Mouse (Mus musculus) limb, embryonic 11.5 days (tissue): ENCODE measurements around the gene Chchd2. TPM values are rescaled to one million over a fixed set of nuclear protein-coding genes. Genes with fewer than 3 reads are reported as not detected.
"Not testable (repeated sequence)": the region's sequence is repeated elsewhere in the genome, so short reads cannot be mapped to it uniquely, and the experiment has no call there.

Experiments used
- ATAC-seq: fragments of 200-750 bp; cut with Nextera tagmentation; 2 replicates; pipeline ENCODE4 v1.8.0; 2017; ENCODE audit warnings: low read depth; ENCODE audit not compliant: insufficient number of reproducible peaks, low FRiP score, low TSS enrichment
- DNase-seq: peaks from one replicate; pipeline ENCODE4 v3.0.0-alpha.2; 2015; ENCODE audit warnings: low spot score
- H3K27ac ChIP-seq: fragments of 300-500 bp; sonication (generic); replicated peaks from 2 replicates; pipeline ENCODE4 v1.5.1; 2014; ENCODE audit warnings: low read depth, mild to moderate bottlenecking, low read length
- H3K27me3 ChIP-seq: fragments of 300-500 bp; sonication (generic); 2 replicates; pipeline ENCODE4 v1.6.1; 2014; ENCODE audit warnings: mild to moderate bottlenecking, low read length, mixed read lengths; ENCODE audit not compliant: control insufficient read depth, insufficient read depth
- H3K36me3 ChIP-seq: fragments of 300-500 bp; sonication (generic); 2 replicates; pipeline ENCODE4 v1.6.1; 2014; ENCODE audit warnings: mild to moderate bottlenecking, low read length, moderate library complexity, mixed read lengths; ENCODE audit not compliant: control insufficient read depth, insufficient read depth
- H3K4me1 ChIP-seq: fragments of 300-500 bp; sonication (generic); 2 replicates; pipeline ENCODE4 v1.6.1; 2014; ENCODE audit warnings: low read length, mixed read lengths; ENCODE audit not compliant: control insufficient read depth, insufficient read depth
- H3K4me2 ChIP-seq: fragments of 300-500 bp; sonication (generic); 2 replicates; pipeline ENCODE4 v1.6.1; 2014; ENCODE audit warnings: low read depth, mild to moderate bottlenecking, moderate library complexity; ENCODE audit not compliant: severe bottlenecking
- H3K4me3 ChIP-seq: fragments of 300-500 bp; sonication (generic); 2 replicates; pipeline ENCODE4 v1.5.1; 2014; ENCODE audit warnings: low read depth, low read length
- H3K9ac ChIP-seq: fragments of 300-500 bp; sonication (generic); 2 replicates; pipeline ENCODE4 v1.6.1; 2014; ENCODE audit warnings: mild to moderate bottlenecking, low read length
- H3K9me3 ChIP-seq: fragments of 300-500 bp; sonication (generic); 2 replicates; pipeline ENCODE4 v1.6.1; 2016; ENCODE audit warnings: low read length; ENCODE audit not compliant: control insufficient read depth
- WGBS: fragments of 180-500 bp; shearing (Covaris S2); extraction: QIAGEN DNeasy Blood & Tissue Kit; methylation state at CpG from one replicate; pipeline ENCODE4 v1.1.7; 2014; 5-methylcytosine and 5-hydroxymethylcytosine counted together
- polyA plus RNA-seq: library from polyadenylated mRNA; unstranded; fragments of >200 nt; fragmentation: Nextera tagmentation; extraction: Ambion mirVana; gene quantifications from 2 replicates; pipeline ENCODE4 v1.2.1, GENCODE M21; 2014

Gene Chchd2
- polyA plus RNA-seq, 1 experiment from 2014 or later: 1,187 TPM

DNA sequence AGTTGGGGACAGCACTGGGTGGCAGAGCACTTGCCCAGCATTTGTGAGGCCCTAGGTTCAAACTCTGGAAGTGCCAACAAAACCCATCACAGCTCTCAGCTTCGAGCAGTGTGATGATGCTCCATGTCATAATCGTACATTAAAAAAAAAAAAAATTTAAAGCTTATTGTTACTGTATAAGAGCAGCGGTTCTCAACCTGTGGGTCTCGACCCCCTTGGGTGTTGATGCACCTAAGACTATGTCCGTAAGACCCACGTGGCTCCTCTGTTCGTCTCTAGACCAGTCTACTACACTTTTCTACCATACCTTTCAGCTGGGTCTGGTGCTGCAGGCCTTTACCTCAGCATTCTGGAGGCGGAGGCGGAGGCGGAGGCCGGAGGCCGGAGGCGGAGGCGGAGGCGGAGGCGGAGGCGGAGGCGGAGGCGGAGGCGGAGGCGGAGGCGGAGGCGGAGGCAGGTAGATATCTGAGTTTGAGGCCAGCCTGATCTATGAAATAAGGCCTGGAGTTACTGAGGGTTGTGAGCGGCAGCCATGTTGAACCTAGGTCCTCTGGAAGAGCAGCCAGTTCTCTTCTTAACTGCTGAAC lies 30.9 kb upstream of the Chchd2 start:
- no peaks in the 10 kb centered on the region for H3K9me3 ChIP-seq
- H3K9ac ChIP-seq: no peak overlapping the region
- H3K4me2 ChIP-seq: no peak overlapping the region
- no peak overlapping the region for H3K4me3 ChIP-seq
- no peaks in the 10 kb centered on the region for H3K36me3 ChIP-seq
- no peak overlapping the region for H3K27ac ChIP-seq
- DNase-seq (no peak), ATAC-seq (no peak)
- no peaks in the 10 kb centered on the region for H3K27me3 ChIP-seq
- no peaks in the 10 kb centered on the region for H3K4me1 ChIP-seq
- WGBS: 88% methylated on average over 24 of the region's 24 CpGs

DNA sequence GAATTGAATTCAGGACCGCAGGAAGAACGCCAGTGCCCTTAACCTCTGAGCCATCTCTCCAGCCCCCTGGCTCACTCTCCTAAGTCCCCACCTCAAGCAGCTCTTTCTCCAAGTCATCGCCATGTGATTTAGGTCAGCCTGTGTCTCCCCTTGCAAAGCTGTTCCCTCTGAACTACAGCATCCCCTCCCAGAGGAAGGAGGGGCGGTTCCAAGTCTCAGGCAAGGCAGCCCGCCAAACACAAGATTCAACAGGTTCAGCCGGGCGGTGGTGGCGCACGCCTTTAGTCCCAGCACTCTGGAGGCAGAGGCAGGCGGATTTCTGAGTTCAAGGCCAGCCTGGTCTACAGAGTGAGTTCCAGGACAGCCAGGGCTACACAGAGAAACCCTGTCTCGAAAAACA lies 28.2 kb upstream of the Chchd2 start:
- WGBS: 85% methylated on average over 11 of the region's 11 CpGs
- H3K27ac ChIP-seq, H3K4me1 ChIP-seq, H3K36me3 ChIP-seq, ATAC-seq, DNase-seq, H3K4me3 ChIP-seq, H3K9me3 ChIP-seq, H3K4me2 ChIP-seq, H3K9ac ChIP-seq, H3K27me3 ChIP-seq: not testable (repeated sequence)

DNA sequence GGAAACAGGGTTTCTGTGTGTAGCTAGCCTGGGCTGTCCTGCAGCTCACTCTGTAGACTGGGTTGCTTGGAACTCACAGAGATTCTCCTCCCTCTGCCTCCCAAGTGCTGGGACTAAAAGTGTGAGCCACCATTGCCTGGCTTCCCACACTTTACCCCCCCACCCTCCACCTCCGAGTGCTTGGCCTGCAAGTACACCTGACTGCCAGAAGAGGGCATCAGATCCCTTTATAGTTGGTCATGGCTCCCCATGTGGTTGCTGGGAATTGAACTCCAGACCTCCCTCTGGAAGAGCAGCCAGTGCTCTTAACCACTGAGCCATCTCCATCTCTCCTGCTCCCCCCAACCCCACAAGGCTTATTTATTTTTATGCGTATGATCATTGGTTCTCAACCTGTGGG lies 26.8 kb upstream of the Chchd2 start:
- ATAC-seq: no peak

DNA sequence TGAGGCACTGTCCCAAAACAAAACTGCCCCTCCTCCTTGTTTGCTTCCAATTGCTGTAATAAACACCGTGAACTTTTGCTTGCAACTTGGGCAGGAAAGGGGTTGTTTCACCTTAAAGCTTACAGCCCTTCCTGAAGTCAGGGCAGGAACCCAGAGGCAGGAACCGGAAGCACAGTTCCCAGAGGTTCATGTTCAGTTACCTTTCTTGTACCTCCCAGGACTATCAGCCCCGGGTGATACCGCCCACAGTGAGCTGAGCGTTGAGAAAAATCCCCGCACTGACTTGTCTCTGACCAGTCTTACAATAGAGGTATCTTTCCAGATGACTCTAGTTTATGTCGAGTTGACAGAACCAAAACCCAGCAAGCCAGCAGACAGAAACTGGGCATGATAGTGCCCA lies 22.3 kb upstream of the Chchd2 start:
- ATAC-seq (no peak), DNase-seq (no peak)
- Histone ChIP-seq H3K9ac (no peak overlapping the region), H3K9me3 (no peaks in the 10 kb centered on the region), H3K4me3 (no peak overlapping the region), H3K27me3 (no peaks in the 10 kb centered on the region), H3K4me2 (no peak overlapping the region), H3K27ac (no peak overlapping the region), H3K36me3 (no peaks in the 10 kb centered on the region), H3K4me1 (0 out of 2 replicates have a peak, but pooled peaks cover 3% of the 10 kb centered on the region)
- WGBS: 79% methylated on average over 7 of the region's 7 CpGs

More for the DNA sequence above, 26.8 kb upstream of the Chchd2 start:
- Histone ChIP-seq H3K27me3 (no peaks in the 10 kb centered on the region), H3K4me1 (no peaks in the 10 kb centered on the region), H3K9ac (no peak overlapping the region), H3K4me2 (no peak overlapping the region), H3K9me3 (no peaks in the 10 kb centered on the region), H3K27ac (no peak overlapping the region), H3K4me3 (no peak overlapping the region), H3K36me3 (no peaks in the 10 kb centered on the region)
- DNase-seq: peak; percentile 28
- 31% methylated on average over 2 of the region's 2 CpGs for WGBS

DNA sequence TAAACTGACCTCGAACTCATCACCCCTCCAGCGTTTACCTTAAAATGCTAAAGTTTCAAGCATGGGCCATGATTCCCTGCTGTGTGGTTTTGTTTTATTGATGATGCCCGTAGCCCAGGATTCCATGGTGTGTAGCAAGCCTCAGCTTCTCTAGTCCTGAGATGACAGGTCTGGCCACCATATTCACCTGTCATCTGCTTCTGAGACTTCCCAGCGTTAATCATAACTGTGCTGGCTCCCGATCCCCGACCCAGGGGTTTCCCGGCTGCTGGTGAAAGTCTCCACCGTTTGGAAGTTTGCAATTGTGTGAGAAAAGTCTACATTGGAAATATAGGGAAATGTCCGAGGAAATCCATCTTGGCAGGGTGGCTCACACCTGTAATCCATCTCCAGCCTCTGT lies 21.9 kb upstream of the Chchd2 start:
- Histone ChIP-seq H3K36me3 (no peaks in the 10 kb centered on the region), H3K27ac (no peak overlapping the region), H3K4me3 (peak overlapping the region; percentile 67), H3K4me1 (0 out of 2 replicates have a peak, but pooled peaks cover 3% of the 10 kb centered on the region), H3K4me2 (peak overlapping the region; percentile 84), H3K9ac (no peak overlapping the region; the same call in 1 of the 2 replicates), H3K27me3 (no peaks in the 10 kb centered on the region), H3K9me3 (no peaks in the 10 kb centered on the region)
- no peak for DNase-seq
- no peak for ATAC-seq
- 71% methylated on average over 9 of the region's 9 CpGs for WGBS

DNA sequence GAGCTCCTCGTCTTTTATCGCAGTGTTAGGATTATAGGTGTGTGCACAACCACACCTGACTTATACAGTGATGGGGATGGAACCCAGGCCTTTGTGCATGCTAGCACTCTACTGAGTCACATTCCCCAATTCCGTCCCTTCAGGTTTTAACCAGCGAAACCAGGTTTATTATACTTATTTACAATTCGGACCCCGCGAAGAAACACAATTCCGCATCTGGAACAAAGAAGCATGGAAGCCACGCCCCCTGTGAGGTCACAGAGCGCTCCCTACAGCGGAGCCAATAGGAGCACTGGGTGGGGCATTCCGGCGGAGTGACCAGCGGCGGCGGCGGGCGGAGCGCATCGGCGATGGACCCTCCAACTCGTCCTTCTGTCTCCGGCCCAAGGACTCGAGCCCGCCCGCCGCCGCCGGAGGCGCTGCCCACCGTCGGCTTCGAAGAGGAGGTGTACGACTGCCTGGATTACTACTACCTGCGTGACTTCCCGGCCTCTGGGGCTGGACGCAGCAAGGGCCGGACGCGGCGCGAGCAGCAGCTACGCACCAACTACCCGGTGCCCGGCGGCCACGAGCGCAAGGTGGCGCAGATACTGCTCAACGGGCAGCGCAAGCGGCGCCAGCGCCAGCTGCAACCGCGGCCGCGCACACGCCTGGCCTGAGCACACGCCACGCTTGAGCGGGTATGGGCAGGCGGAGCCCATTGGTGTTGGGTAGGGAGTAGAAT lies 21.1 kb upstream of the Chchd2 start, which contains the start of gene Nupr1l:
TSS of gene Nupr1l (plus strand) at position 299 of the 724 bp plus-strand sequence.
- Histone ChIP-seq H3K27ac (peak within 1 kb of the TSS; percentile 71), H3K27me3 (no peaks in the 10 kb centered on the region), H3K4me3 (peak within 1 kb of the TSS; percentile 67), H3K9me3 (no peaks in the 10 kb centered on the region), H3K36me3 (no peaks in the 10 kb centered on the region), H3K4me2 (peak within 1 kb of the TSS; percentile 84), H3K4me1 (0 out of 2 replicates have a peak, but pooled peaks cover 3% of the 10 kb centered on the region), H3K9ac (peak within 1 kb of the TSS; percentile 86)
- peak; percentile 97 for ATAC-seq
- WGBS: 1% methylated on average over 63 of the region's 63 CpGs
- DNase-seq: peak; percentile 97

DNA sequence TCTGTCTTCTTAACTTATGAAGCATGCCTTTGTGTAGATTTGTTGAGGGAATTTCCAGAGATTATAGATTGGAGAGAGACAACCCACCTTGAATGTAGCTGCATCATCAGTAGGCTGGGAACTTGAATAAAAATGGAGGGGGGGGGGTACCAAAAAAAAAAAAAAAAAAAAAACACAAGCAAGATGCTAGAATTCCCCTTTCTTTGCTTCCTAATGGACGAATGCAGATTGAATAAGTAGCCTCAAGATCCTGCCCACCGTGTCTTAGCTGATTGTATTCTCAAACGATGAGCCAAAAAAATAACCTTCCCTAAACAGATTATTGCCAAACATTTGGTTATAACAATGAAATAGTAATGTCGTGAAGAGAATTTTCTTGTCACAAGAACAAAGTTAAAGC lies 20.5 kb upstream of the Chchd2 start:
- 41% methylated on average over 4 of the region's 4 CpGs for WGBS
- Histone ChIP-seq H3K4me1 (0 out of 2 replicates have a peak, but pooled peaks cover 3% of the 10 kb centered on the region), H3K4me3 (peak overlapping the region; percentile 67), H3K9me3 (no peaks in the 10 kb centered on the region), H3K27ac (peak overlapping the region; percentile 63), H3K9ac (peak overlapping the region; percentile 86; the same call in 1 of the 2 replicates), H3K36me3 (no peaks in the 10 kb centered on the region), H3K4me2 (peak overlapping the region; percentile 84), H3K27me3 (no peaks in the 10 kb centered on the region)
- ATAC-seq (no peak), DNase-seq (no peak)

DNA sequence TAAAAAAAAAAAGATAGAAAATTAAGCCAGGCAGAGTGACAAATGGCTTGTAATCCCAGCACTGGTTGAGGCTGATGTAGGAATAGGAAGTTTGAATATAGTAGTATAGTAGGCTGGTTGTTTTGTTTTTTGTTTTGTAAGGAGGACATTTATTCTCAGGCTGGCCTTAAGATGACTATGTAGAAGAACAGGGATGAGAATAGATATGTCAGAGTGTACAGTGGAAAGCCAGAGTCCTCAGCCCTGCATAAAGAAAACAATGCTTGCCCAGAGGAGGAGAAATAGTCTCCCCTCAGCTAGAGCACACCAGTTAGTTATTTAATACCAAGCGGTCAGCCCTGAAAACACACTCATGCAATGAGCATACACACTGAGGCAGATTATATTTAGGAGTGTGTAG lies 11.2 kb upstream of the Chchd2 start, which contains the start of gene Phkg1:
TSS of gene Phkg1 (minus strand) at position 101 of the 400 bp plus-strand sequence.
- Histone ChIP-seq H3K4me1 (peaks cover 6% of the 10 kb centered on the region), H3K27ac (no peak within 1 kb of the TSS), H3K4me2 (no peak within 1 kb of the TSS), H3K36me3 (no peaks in the 10 kb centered on the region), H3K4me3 (no peak within 1 kb of the TSS), H3K9me3 (no peaks in the 10 kb centered on the region), H3K9ac (no peak within 1 kb of the TSS), H3K27me3 (no peaks in the 10 kb centered on the region)
- 97% methylated on average over 1 of the region's 1 CpGs for WGBS
- ATAC-seq: no peak
- DNase-seq: no peak
